Mouse (Mus musculus): ENCODE results near the gene Fam214b. TPM values are rescaled to one million over a fixed set of nuclear protein-coding genes. Genes with fewer than 3 reads are reported as not detected.

Gene Fam214b
- polyA plus RNA-seq, 1 experiment from 2014 or later, result 7.4 TPM

DNA sequence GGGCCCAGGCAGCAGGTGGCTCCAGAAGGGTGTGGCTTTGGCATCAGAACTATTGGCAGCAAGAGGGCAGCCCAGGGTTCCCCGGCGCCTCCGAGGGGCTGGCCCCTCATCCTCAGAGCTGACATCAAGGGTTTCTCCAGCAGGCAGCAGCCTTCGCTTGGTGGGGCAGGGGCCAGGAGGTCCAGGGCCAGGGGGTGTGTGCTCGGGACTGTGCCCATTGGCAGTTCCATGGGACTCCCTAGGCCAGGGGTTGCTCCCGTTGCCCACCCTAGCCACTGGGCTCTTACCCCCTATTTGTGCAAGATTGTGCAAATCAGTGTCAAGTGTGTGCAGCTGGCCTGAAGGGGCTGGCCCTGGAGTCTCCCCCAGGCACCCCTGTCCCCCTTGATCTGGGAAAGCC, 10.2 kb downstream of the Fam214b start:
- Histone ChIP-seq H3K4me3 (ENCODE audit: low read depth, low read length) (no peak overlapping the region), H3K4me2 (no peak overlapping the region), H3K9ac (ENCODE audit: low read depth, low read length) (no peak overlapping the region), H3K36me3 (ENCODE audit: control insufficient read depth, insufficient read depth, low read length) (peaks cover 5% of the 10 kb centered on the region; the same call in 1 of the 2 replicates), H3K27ac (ENCODE audit: low read depth, low read length) (no peak overlapping the region), H3K27me3 (replicated peaks; ENCODE audit: control insufficient read depth, insufficient read depth, low read length) (no peaks in the 10 kb centered on the region), H3K4me1 (replicated peaks; ENCODE audit: control insufficient read depth, insufficient read depth, low read length) (peaks cover 43% of the 10 kb centered on the region), H3K9me3 (ENCODE audit: control insufficient read depth, low read length) (no peaks in the 10 kb centered on the region)
- WGBS, result 88% methylated on average over 6 of the region's 6 CpGs
- ATAC-seq (replicated peaks; ENCODE audit: low FRiP score) (no peak), DNase-seq (ENCODE audit: low spot score) (no peak)

GRCm38 (mm10) chr4:43033481-43033880, 12.5 kb downstream of the Fam214b start:
- no peak overlapping the region for H3K4me2 ChIP-seq
- no peak overlapping the region for H3K4me3 ChIP-seq (ENCODE audit: low read depth, low read length)
- H3K27me3 ChIP-seq (replicated peaks; ENCODE audit: control insufficient read depth, insufficient read depth, low read length), result no peaks in the 10 kb centered on the region
- DNase-seq (ENCODE audit: low spot score), result no peak
- no peaks in the 10 kb centered on the region for H3K9me3 ChIP-seq (ENCODE audit: control insufficient read depth, low read length)
- WGBS, result 85% methylated on average over 14 of the region's 14 CpGs
- no peak overlapping the region for H3K27ac ChIP-seq (ENCODE audit: low read depth, low read length)
- H3K9ac ChIP-seq (ENCODE audit: low read depth, low read length), result no peak overlapping the region
- H3K4me1 ChIP-seq (replicated peaks; ENCODE audit: control insufficient read depth, insufficient read depth, low read length), result peaks cover 39% of the 10 kb centered on the region
- ATAC-seq (replicated peaks; ENCODE audit: low FRiP score), result no peak
- peaks cover 17% of the 10 kb centered on the region for H3K36me3 ChIP-seq (ENCODE audit: control insufficient read depth, insufficient read depth, low read length)

DNA sequence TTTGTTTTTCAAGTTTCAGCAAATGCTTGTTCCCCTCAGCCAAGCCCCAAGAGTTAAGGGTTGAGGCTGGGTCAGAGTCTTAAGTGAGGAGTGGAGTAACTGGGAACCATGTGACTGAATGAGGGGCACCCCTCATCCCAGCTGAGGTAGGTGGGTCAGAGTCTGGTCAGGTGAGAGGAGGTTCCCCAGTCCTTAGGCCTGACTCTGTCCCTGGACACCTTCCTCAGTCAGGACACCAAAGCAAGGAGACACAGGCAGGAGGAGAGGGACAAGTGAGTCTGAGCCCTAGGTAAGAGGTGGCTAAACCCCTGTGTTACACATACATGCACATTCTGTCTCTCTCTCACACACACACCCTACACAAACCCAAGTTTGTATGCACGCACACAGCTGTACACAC, 13.5 kb downstream of the Fam214b start:
- no peak overlapping the region for H3K4me3 ChIP-seq (ENCODE audit: low read depth, low read length)

DNA sequence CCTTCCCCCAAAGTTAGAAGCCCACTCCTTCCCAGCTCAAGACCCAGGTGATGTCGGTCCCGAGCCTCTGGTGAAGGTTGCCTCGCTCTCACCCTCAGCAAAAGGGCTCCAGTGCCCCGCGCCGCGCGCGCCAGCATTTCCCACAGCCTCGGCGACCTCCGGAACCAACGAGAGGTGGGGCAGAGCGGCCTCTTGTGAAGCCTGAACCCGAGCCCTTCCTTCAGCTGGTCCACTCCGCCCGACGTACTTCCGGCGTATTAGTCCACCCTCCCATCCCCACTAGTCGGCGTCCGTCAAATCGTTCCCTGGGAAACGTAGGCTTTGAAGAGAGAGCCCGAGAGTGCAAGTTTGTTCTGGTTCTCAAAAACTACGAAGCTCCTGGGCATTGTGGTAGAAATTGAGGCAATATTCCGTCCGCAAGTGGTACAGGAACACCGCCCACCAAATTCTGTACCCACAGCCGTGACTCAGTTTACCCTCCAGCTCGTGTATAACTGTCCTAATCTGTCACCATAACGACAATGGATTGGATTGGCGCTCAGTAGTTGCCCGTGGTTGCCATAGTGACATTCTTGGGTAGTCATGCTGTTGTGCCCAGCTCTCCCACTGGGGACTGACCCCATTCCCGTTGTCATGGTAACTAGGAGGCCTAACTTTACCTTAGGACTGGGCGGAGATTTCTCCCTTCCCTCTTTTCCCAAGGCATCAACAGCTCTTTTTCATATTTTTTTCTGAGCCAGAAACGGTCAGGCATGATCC, 14.6 kb downstream of the Fam214b start, which contains the start of gene Stoml2:
Gene Stoml2, minus strand, starts transcription at position 474 of the 759 bp plus-strand sequence.
- peak; percentile 97 for ATAC-seq (replicated peaks; ENCODE audit: low FRiP score)
- DNase-seq (ENCODE audit: low spot score), result peak; percentile 87
- Histone ChIP-seq H3K36me3 (ENCODE audit: control insufficient read depth, insufficient read depth, low read length) (peaks cover 35% of the 10 kb centered on the region), H3K27me3 (replicated peaks; ENCODE audit: control insufficient read depth, insufficient read depth, low read length) (no peaks in the 10 kb centered on the region), H3K4me3 (ENCODE audit: low read depth, low read length) (peak within 1 kb of the TSS; percentile 90), H3K9me3 (ENCODE audit: control insufficient read depth, low read length) (no peaks in the 10 kb centered on the region), H3K4me1 (replicated peaks; ENCODE audit: control insufficient read depth, insufficient read depth, low read length) (peaks cover 18% of the 10 kb centered on the region), H3K4me2 (peak within 1 kb of the TSS; percentile 89), H3K9ac (ENCODE audit: low read depth, low read length) (peak within 1 kb of the TSS; percentile 99), H3K27ac (ENCODE audit: low read depth, low read length) (peak within 1 kb of the TSS; percentile 84)
- WGBS, result 1% methylated on average over 38 of the region's 38 CpGs

More for the DNA sequence above, 13.5 kb downstream of the Fam214b start:
- no peak overlapping the region for H3K27ac ChIP-seq (ENCODE audit: low read depth, low read length)
- H3K27me3 ChIP-seq (replicated peaks; ENCODE audit: control insufficient read depth, insufficient read depth, low read length), result no peaks in the 10 kb centered on the region
- no peak overlapping the region for H3K4me2 ChIP-seq
- H3K4me1 ChIP-seq (replicated peaks; ENCODE audit: control insufficient read depth, insufficient read depth, low read length), result peaks cover 29% of the 10 kb centered on the region
- H3K9ac ChIP-seq (ENCODE audit: low read depth, low read length), result no peak overlapping the region
- DNase-seq (ENCODE audit: low spot score) (no peak), ATAC-seq (replicated peaks; ENCODE audit: low FRiP score) (no peak)
- H3K36me3 ChIP-seq (ENCODE audit: control insufficient read depth, insufficient read depth, low read length), result peaks cover 25% of the 10 kb centered on the region
- WGBS, result 75% methylated on average over 1 of the region's 1 CpGs
- no peaks in the 10 kb centered on the region for H3K9me3 ChIP-seq (ENCODE audit: control insufficient read depth, low read length)

DNA sequence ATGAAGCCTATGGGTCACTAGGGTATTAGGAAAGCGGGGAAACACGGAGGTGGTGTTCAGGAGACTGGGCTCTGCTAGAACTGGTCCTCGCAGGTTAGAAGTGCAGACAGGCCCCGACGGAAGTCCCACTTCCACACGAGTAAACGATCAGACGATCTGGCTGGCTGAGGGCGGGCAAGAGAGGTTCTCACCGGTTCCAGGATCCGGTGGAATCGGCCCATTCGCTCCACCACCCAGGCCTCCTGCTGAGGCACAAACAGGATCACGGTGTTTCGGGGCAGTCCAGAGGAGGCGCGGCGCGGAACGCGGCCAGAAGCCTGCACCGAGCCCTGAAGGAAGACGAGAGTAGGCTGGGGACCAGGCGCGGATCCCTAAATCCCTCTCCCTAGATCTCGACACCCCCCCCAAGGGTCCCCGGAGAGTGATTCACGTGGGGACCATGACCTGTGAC, 15.2 kb downstream of the Fam214b start:
- peak; percentile 62 for ATAC-seq (replicated peaks; ENCODE audit: low FRiP score)
- H3K27me3 ChIP-seq (replicated peaks; ENCODE audit: control insufficient read depth, insufficient read depth, low read length), result no peaks in the 10 kb centered on the region
- H3K4me1 ChIP-seq (replicated peaks; ENCODE audit: control insufficient read depth, insufficient read depth, low read length), result peaks cover 15% of the 10 kb centered on the region
- no peaks in the 10 kb centered on the region for H3K9me3 ChIP-seq (ENCODE audit: control insufficient read depth, low read length)
- peak; percentile 61 for DNase-seq (ENCODE audit: low spot score)
- peak overlapping the region; percentile 99 for H3K9ac ChIP-seq (ENCODE audit: low read depth, low read length)
- peak overlapping the region; percentile 90 for H3K4me3 ChIP-seq (ENCODE audit: low read depth, low read length)
- H3K36me3 ChIP-seq (ENCODE audit: control insufficient read depth, insufficient read depth, low read length), result peaks cover 31% of the 10 kb centered on the region
- H3K4me2 ChIP-seq, result peak overlapping the region; percentile 89
- peak overlapping the region; percentile 84 for H3K27ac ChIP-seq (ENCODE audit: low read depth, low read length)
- WGBS, result under 1% methylated on average over 28 of the region's 28 CpGs

GRCm38 (mm10) chr4:43030352-43030751, 15.7 kb downstream of the Fam214b start:
- ATAC-seq (replicated peaks; ENCODE audit: low FRiP score), result no peak
- WGBS, result 59% methylated on average over 9 of the region's 9 CpGs
- DNase-seq (ENCODE audit: low spot score), result no peak
- Histone ChIP-seq H3K4me3 (ENCODE audit: low read depth, low read length) (peak overlapping the region; percentile 90), H3K9me3 (ENCODE audit: control insufficient read depth, low read length) (no peaks in the 10 kb centered on the region), H3K4me1 (replicated peaks; ENCODE audit: control insufficient read depth, insufficient read depth, low read length) (peaks cover 15% of the 10 kb centered on the region), H3K36me3 (ENCODE audit: control insufficient read depth, insufficient read depth, low read length) (peaks cover 31% of the 10 kb centered on the region), H3K27me3 (replicated peaks; ENCODE audit: control insufficient read depth, insufficient read depth, low read length) (no peaks in the 10 kb centered on the region), H3K9ac (ENCODE audit: low read depth, low read length) (peak overlapping the region; percentile 99), H3K27ac (ENCODE audit: low read depth, low read length) (peak overlapping the region; percentile 84; the same call in 1 of the 2 replicates), H3K4me2 (peak overlapping the region; percentile 89)

GRCm38 (mm10) chr4:43029749-43030148, 16.3 kb downstream of the Fam214b start:
- Histone ChIP-seq H3K9ac (ENCODE audit: low read depth, low read length) (peak overlapping the region; percentile 99), H3K4me3 (ENCODE audit: low read depth, low read length) (peak overlapping the region; percentile 90), H3K27me3 (replicated peaks; ENCODE audit: control insufficient read depth, insufficient read depth, low read length) (no peaks in the 10 kb centered on the region), H3K27ac (ENCODE audit: low read depth, low read length) (no peak overlapping the region), H3K4me1 (replicated peaks; ENCODE audit: control insufficient read depth, insufficient read depth, low read length) (peaks cover 20% of the 10 kb centered on the region), H3K36me3 (ENCODE audit: control insufficient read depth, insufficient read depth, low read length) (peaks cover 31% of the 10 kb centered on the region), H3K9me3 (ENCODE audit: control insufficient read depth, low read length) (no peaks in the 10 kb centered on the region), H3K4me2 (peak overlapping the region; percentile 89)
- ATAC-seq (replicated peaks; ENCODE audit: low FRiP score) (no peak), DNase-seq (ENCODE audit: low spot score) (no peak)
- WGBS, result 92% methylated on average over 9 of the region's 9 CpGs

- DNase-seq (ENCODE audit: low spot score), result no peak
- Histone ChIP-seq H3K9me3 (ENCODE audit: control insufficient read depth, low read length) (no peaks in the 10 kb centered on the region), H3K27ac (ENCODE audit: low read depth, low read length) (no peak overlapping the region), H3K4me1 (replicated peaks; ENCODE audit: control insufficient read depth, insufficient read depth, low read length) (peaks cover 24% of the 10 kb centered on the region), H3K4me2 (no peak overlapping the region), H3K36me3 (ENCODE audit: control insufficient read depth, insufficient read depth, low read length) (peaks cover 31% of the 10 kb centered on the region), H3K9ac (ENCODE audit: low read depth, low read length) (no peak overlapping the region), H3K4me3 (ENCODE audit: low read depth, low read length) (no peak overlapping the region), H3K27me3 (replicated peaks; ENCODE audit: control insufficient read depth, insufficient read depth, low read length) (no peaks in the 10 kb centered on the region)
- ATAC-seq (replicated peaks; ENCODE audit: low FRiP score), result no peak
- 87% methylated on average over 7 of the region's 7 CpGs for WGBS
Measured at GRCm38 (mm10) chr4:43029121-43029520, 16.9 kb downstream of the Fam214b start.

Measured in liver, embryonic 11.5 days (tissue).